Mouse (Mus musculus): ENCODE results near the gene Ppm1h. TPM values are rescaled to one million over a fixed set of nuclear protein-coding genes. Genes with fewer than 3 reads are reported as not detected.

Gene Ppm1h
- total and polyA plus RNA-seq, 2 experiments from 2014 or later = 4.9 to 6.1 TPM

GRCm38 (mm10) chr10:122744970-122745369, 66.4 kb downstream of the Ppm1h start:
- no peak for TF ChIP-seq EP300 (IDR thresholded peaks at IDR 0.05; ENCODE audit: low read depth)
- no peak for TF ChIP-seq CTCF (IDR thresholded peaks at IDR 0.05; ENCODE audit: low read depth)
- 89% methylated on average over 2 of the region's 2 CpGs for WGBS

GRCm38 (mm10) chr10:122746211-122746610, 67.6 kb downstream of the Ppm1h start:
- Histone ChIP-seq H3K4me1 (ENCODE audit: control insufficient read depth, insufficient read depth) (no peaks in the 10 kb centered on the region), H3K27me3 (ENCODE audit: control insufficient read depth, insufficient read depth, low read length) (no peaks in the 10 kb centered on the region), H3K27ac (ENCODE audit: low read depth) (no peak overlapping the region), H3K4me3 (ENCODE audit: low read depth, low read length) (no peak overlapping the region), H3K4me2 (ENCODE audit: low read depth, low read length) (no peak overlapping the region), H3K9ac (replicated peaks; ENCODE audit: low read depth, low read length) (no peak overlapping the region), H3K36me3 (replicated peaks; ENCODE audit: control insufficient read depth, insufficient read depth, low read length) (no peaks in the 10 kb centered on the region), H3K9me3 (replicated peaks; ENCODE audit: control insufficient read depth, low read length) (no peaks in the 10 kb centered on the region)
- TF ChIP-seq CTCF (IDR thresholded peaks at IDR 0.05; ENCODE audit: low read depth) (no peak), EP300 (IDR thresholded peaks at IDR 0.05; ENCODE audit: low read depth) (no peak)
- ATAC-seq (ENCODE audit: insufficient read depth, low read depth) (no peak), DNase-seq (ENCODE audit: low spot score) (no peak)
- WGBS = 63% methylated on average over 7 of the region's 7 CpGs

More at GRCm38 (mm10) chr10:122744970-122745369, 66.4 kb downstream of the Ppm1h start:
- H3K9ac ChIP-seq (replicated peaks; ENCODE audit: low read depth, low read length) = no peak overlapping the region
- no peaks in the 10 kb centered on the region for H3K4me1 ChIP-seq (ENCODE audit: control insufficient read depth, insufficient read depth)
- no peak overlapping the region for H3K27ac ChIP-seq (ENCODE audit: low read depth)
- no peaks in the 10 kb centered on the region for H3K27me3 ChIP-seq (ENCODE audit: control insufficient read depth, insufficient read depth, low read length)
- no peaks in the 10 kb centered on the region for H3K9me3 ChIP-seq (replicated peaks; ENCODE audit: control insufficient read depth, low read length)
- ATAC-seq (ENCODE audit: insufficient read depth, low read depth) (no peak), DNase-seq (ENCODE audit: low spot score) (no peak)
- no peak overlapping the region for H3K4me2 ChIP-seq (ENCODE audit: low read depth, low read length)
- no peaks in the 10 kb centered on the region for H3K36me3 ChIP-seq (replicated peaks; ENCODE audit: control insufficient read depth, insufficient read depth, low read length)
- H3K4me3 ChIP-seq (ENCODE audit: low read depth, low read length) = no peak overlapping the region

- no peak for ATAC-seq (ENCODE audit: insufficient read depth, low read depth)
- Histone ChIP-seq H3K4me3 (ENCODE audit: low read depth, low read length) (no peak overlapping the region), H3K4me2 (ENCODE audit: low read depth, low read length) (no peak overlapping the region), H3K27me3 (ENCODE audit: control insufficient read depth, insufficient read depth, low read length) (no peaks in the 10 kb centered on the region), H3K27ac (ENCODE audit: low read depth) (no peak overlapping the region), H3K36me3 (replicated peaks; ENCODE audit: control insufficient read depth, insufficient read depth, low read length) (no peaks in the 10 kb centered on the region), H3K4me1 (ENCODE audit: control insufficient read depth, insufficient read depth) (no peaks in the 10 kb centered on the region), H3K9me3 (replicated peaks; ENCODE audit: control insufficient read depth, low read length) (no peaks in the 10 kb centered on the region), H3K9ac (replicated peaks; ENCODE audit: low read depth, low read length) (no peak overlapping the region)
- no peak for TF ChIP-seq CTCF (IDR thresholded peaks at IDR 0.05; ENCODE audit: low read depth)
- DNase-seq (ENCODE audit: low spot score) = no peak
- 88% methylated on average over 11 of the region's 11 CpGs for WGBS
Observed at GRCm38 (mm10) chr10:122747151-122747925, 68.8 kb downstream of the Ppm1h start.

GRCm38 (mm10) chr10:122748361-122748951, 69.9 kb downstream of the Ppm1h start:
- Histone ChIP-seq H3K4me3 (ENCODE audit: low read depth, low read length) (no peak overlapping the region), H3K27ac (ENCODE audit: low read depth) (no peak overlapping the region), H3K27me3 (ENCODE audit: control insufficient read depth, insufficient read depth, low read length) (no peaks in the 10 kb centered on the region), H3K36me3 (replicated peaks; ENCODE audit: control insufficient read depth, insufficient read depth, low read length) (no peaks in the 10 kb centered on the region), H3K9ac (replicated peaks; ENCODE audit: low read depth, low read length) (no peak overlapping the region), H3K4me2 (ENCODE audit: low read depth, low read length) (no peak overlapping the region), H3K4me1 (ENCODE audit: control insufficient read depth, insufficient read depth) (peaks cover 6% of the 10 kb centered on the region; the same call in 1 of the 2 replicates), H3K9me3 (replicated peaks; ENCODE audit: control insufficient read depth, low read length) (no peaks in the 10 kb centered on the region)
- no peak for DNase-seq (ENCODE audit: low spot score)
- ATAC-seq (ENCODE audit: insufficient read depth, low read depth) = peak; percentile 36; the same call in 1 of the 2 replicates
- 77% methylated on average over 4 of the region's 4 CpGs for WGBS
- no peak for TF ChIP-seq EP300 (IDR thresholded peaks at IDR 0.05; ENCODE audit: low read depth)
- no peak for TF ChIP-seq CTCF (IDR thresholded peaks at IDR 0.05; ENCODE audit: low read depth)

GRCm38 (mm10) chr10:122749071-122749470, 70.5 kb downstream of the Ppm1h start:
- no peak overlapping the region for H3K27ac ChIP-seq (ENCODE audit: low read depth)
- 88% methylated on average over 12 of the region's 12 CpGs for WGBS
- DNase-seq (ENCODE audit: low spot score) (no peak), ATAC-seq (ENCODE audit: insufficient read depth, low read depth) (no peak)
- no peaks in the 10 kb centered on the region for H3K9me3 ChIP-seq (replicated peaks; ENCODE audit: control insufficient read depth, low read length)
- H3K27me3 ChIP-seq (ENCODE audit: control insufficient read depth, insufficient read depth, low read length) = no peaks in the 10 kb centered on the region
- peaks cover 12% of the 10 kb centered on the region; the same call in 1 of the 2 replicates for H3K4me1 ChIP-seq (ENCODE audit: control insufficient read depth, insufficient read depth)
- H3K4me3 ChIP-seq (ENCODE audit: low read depth, low read length) = no peak overlapping the region
- H3K4me2 ChIP-seq (ENCODE audit: low read depth, low read length) = no peak overlapping the region
- no peak overlapping the region for H3K9ac ChIP-seq (replicated peaks; ENCODE audit: low read depth, low read length)
- no peaks in the 10 kb centered on the region for H3K36me3 ChIP-seq (replicated peaks; ENCODE audit: control insufficient read depth, insufficient read depth, low read length)
- TF ChIP-seq CTCF (IDR thresholded peaks at IDR 0.05; ENCODE audit: low read depth) (no peak), EP300 (IDR thresholded peaks at IDR 0.05; ENCODE audit: low read depth) (no peak)
